Mouse (Mus musculus): ENCODE data around the gene Ubqln1. TPM values are rescaled to one million over a fixed set of nuclear protein-coding genes. Genes with fewer than 3 reads are reported as not detected.

Ubqln1 gene
- polyA plus RNA-seq, 1 experiment = 92.7 TPM

Other genes with a start within 250 kb of the Ubqln1 start
- gene Klhl3, start 102.1 kb downstream of the Ubqln1 start, polyA plus RNA-seq (2012; ENCODE audit: insufficient read depth, insufficient read length, missing spikeins) = 0.20 and 0.46 TPM in 2 replicates
- gene Hnrnpa0, start 87.1 kb downstream of the Ubqln1 start, polyA plus RNA-seq (2012; ENCODE audit: insufficient read depth, insufficient read length, missing spikeins) = 31.9 and 46.9 TPM in 2 replicates
- 35.6 and 46.5 TPM in 2 replicates for gene Idnk, start 58.0 kb downstream of the Ubqln1 start, polyA plus RNA-seq (2012; ENCODE audit: insufficient read depth, insufficient read length, missing spikeins)
- 35.4 and 45.5 TPM in 2 replicates for gene Gkap1, start 60.0 kb upstream of the Ubqln1 start, polyA plus RNA-seq (2012; ENCODE audit: insufficient read depth, insufficient read length, missing spikeins)
- 0.32 TPM in 1 of 2 replicates, not detected in the other for gene Kif27, start 143.5 kb upstream of the Ubqln1 start, polyA plus RNA-seq (2012; ENCODE audit: insufficient read depth, insufficient read length, missing spikeins)
- gene 2210016F16Rik, start 169.6 kb upstream of the Ubqln1 start, polyA plus RNA-seq (2012; ENCODE audit: insufficient read depth, insufficient read length, missing spikeins) = 30.3 and 32.8 TPM in 2 replicates
- gene Rmi1, start 186.6 kb upstream of the Ubqln1 start, polyA plus RNA-seq (2012; ENCODE audit: insufficient read depth, insufficient read length, missing spikeins) = 16.1 and 25.2 TPM in 2 replicates
- gene Hnrnpk, start 187.7 kb upstream of the Ubqln1 start, polyA plus RNA-seq (2012; ENCODE audit: insufficient read depth, insufficient read length, missing spikeins) = 379 and 394 TPM in 2 replicates